Mouse (Mus musculus): ENCODE results near the gene Gabpa. TPM values are rescaled to one million over a fixed set of nuclear protein-coding genes. Genes with fewer than 3 reads are reported as not detected.

Gabpa gene
- total and polyA plus RNA-seq, 3 experiments = 10.4 to 42.6 (median 41.3) TPM

DNA sequence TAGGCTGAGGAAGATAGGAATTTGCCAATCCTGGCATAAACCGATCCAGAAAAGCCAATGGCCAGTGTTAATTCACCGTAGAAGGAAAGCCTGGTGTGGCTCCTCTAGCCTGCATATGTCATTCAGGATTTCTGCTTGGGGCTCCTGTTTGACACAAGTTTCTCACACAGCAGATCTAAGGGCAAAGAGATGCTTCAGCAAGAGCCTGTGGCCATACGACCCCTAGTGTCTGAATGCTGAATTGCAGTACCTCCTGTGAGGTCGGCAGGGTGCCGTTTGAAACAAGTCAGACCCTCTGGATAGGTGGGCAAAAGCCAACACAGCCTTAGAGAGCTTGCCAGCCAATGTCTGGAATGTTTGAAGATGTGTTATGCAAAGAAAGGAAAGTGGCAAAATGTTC is 44.4 kb downstream of the Gabpa start:
- H3K27ac ChIP-seq = no peak overlapping the region
- TF ChIP-seq EP300 (IDR thresholded peaks at IDR 0.05; ENCODE audit: insufficient read depth, low read depth, low read length) (0 out of 2 replicates have a peak, but pooled peaks have one; percentile 22), POLR2A (IDR thresholded peaks at IDR 0.05; ENCODE audit: insufficient read depth, low read depth, low read length) (no peak), CTCF (IDR thresholded peaks at IDR 0.05) (peak; percentile 99)
- 18% methylated on average over 5 of the region's 5 CpGs for WGBS
- intact Hi-C loops (cut with DNase I) = loop anchor here (1.0 to 5.0 kb wide), 2 partner anchors 112 to 144 kb away; partner anchors contain the start of gene Mrpl39
- no peaks in the 10 kb centered on the region for H3K79me2 ChIP-seq (replicated peaks; ENCODE audit: control insufficient read depth, insufficient read depth, low read length)
- H3K9ac ChIP-seq (ENCODE audit: low read depth, low read length) = no peak overlapping the region
- H3K4me1 ChIP-seq (ENCODE audit: control insufficient read depth, insufficient read depth, low read length) = no peaks in the 10 kb centered on the region
- H3K27me3 ChIP-seq (ENCODE audit: control insufficient read depth, insufficient read depth, low read length) = no peaks in the 10 kb centered on the region
- no peak overlapping the region for H3K4me3 ChIP-seq
- peak; percentile 38 to 74 for DNase-seq
- H3K36me3 ChIP-seq (ENCODE audit: control insufficient read depth, insufficient read depth, low read length) = no peaks in the 10 kb centered on the region

DNA sequence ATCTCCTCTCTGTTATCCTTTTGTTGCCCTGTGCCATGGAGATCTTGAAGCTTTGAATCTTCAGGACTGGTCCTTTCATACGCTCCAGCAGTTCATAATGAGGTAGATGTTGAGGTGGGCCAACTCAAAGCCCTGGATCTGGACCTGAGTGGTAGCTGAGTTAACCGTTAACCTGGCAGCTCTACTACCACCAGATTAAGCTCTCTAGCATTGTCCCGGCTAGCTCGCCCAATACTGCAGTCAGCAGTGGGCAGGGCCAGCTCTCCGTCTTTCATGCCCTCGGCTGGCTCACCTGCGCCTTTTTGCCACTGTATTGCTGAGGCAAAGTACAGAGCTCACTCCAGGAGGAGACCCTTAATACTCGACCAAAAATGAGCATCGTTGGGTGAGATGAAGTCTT is 46.4 kb downstream of the Gabpa start:
- intact Hi-C loops (cut with DNase I) = no loop called here

DNA sequence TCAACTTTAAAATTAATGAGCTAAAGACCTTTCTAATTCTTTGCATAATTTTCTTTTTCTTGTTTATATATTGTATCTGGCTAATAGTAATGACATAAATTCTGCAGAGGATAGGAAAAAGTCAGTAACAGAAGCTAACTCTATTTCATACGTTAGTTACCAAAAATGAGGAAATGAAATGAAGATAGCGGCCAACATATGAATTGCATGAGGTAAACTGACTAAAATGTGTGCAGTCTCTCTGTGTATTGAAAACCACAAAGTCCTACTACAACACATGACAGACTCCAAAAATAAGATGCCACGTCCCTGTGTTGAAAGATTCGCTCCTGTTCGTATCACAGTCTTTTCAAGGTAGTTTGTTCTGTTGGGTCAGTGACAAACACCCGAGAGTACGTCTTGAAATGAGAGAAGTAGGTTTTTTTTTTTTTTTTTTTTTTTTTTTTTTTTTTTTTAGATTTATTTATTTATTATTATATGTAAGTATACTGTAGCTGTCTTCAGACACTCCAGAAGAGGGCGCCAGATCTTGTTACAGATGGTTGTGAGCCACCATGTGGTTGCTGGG is 47.1 kb downstream of the Gabpa start:
- H3K9ac ChIP-seq (ENCODE audit: low read depth, low read length) = no peak overlapping the region
- H3K4me3 ChIP-seq = no peak overlapping the region
- TF ChIP-seq CTCF (IDR thresholded peaks at IDR 0.05) = no peak
- no peak for TF ChIP-seq EP300 (IDR thresholded peaks at IDR 0.05; ENCODE audit: insufficient read depth, low read depth, low read length)
- TF ChIP-seq POLR2A (IDR thresholded peaks at IDR 0.05; ENCODE audit: insufficient read depth, low read depth, low read length) = no peak
- WGBS = 79% methylated on average over 8 of the region's 8 CpGs
- DNase-seq = no peak
- H3K79me2 ChIP-seq (replicated peaks; ENCODE audit: control insufficient read depth, insufficient read depth, low read length) = no peaks in the 10 kb centered on the region
- H3K4me1 ChIP-seq (ENCODE audit: control insufficient read depth, insufficient read depth, low read length) = no peaks in the 10 kb centered on the region
- intact Hi-C loops (cut with DNase I) = no loop called here
- no peaks in the 10 kb centered on the region for H3K36me3 ChIP-seq (ENCODE audit: control insufficient read depth, insufficient read depth, low read length)
- H3K27me3 ChIP-seq (ENCODE audit: control insufficient read depth, insufficient read depth, low read length) = no peaks in the 10 kb centered on the region
- H3K27ac ChIP-seq = no peak overlapping the region

More for the DNA sequence above, 46.4 kb downstream of the Gabpa start:
- Histone ChIP-seq H3K79me2 (replicated peaks; ENCODE audit: control insufficient read depth, insufficient read depth, low read length) (no peaks in the 10 kb centered on the region), H3K4me1 (ENCODE audit: control insufficient read depth, insufficient read depth, low read length) (no peaks in the 10 kb centered on the region), H3K27me3 (ENCODE audit: control insufficient read depth, insufficient read depth, low read length) (no peaks in the 10 kb centered on the region), H3K27ac (no peak overlapping the region), H3K36me3 (ENCODE audit: control insufficient read depth, insufficient read depth, low read length) (no peaks in the 10 kb centered on the region), H3K4me3 (no peak overlapping the region), H3K9ac (ENCODE audit: low read depth, low read length) (no peak overlapping the region)
- 87% methylated on average over 9 of the region's 9 CpGs for WGBS
- TF ChIP-seq EP300 (IDR thresholded peaks at IDR 0.05; ENCODE audit: insufficient read depth, low read depth, low read length) = no peak
- no peak for TF ChIP-seq CTCF (IDR thresholded peaks at IDR 0.05)
- DNase-seq = no peak

DNA sequence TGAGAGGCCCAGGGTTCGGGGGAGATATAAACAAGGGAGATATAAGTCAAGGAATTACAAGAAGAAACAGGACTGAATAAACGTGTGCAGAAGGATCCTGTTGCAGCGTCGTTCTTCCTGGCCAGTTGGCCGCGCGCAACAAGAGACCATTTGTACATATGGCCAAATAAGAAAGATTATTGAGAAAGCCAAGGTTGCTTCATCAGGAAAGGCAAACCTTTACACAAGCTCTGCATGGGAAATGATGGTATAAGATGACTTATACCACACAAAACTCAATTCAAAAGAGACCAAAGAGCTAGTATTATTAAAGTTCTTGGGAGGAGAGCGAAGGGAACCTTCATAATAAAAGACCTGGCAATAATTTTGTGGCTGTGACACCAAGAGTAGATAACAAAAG is 49.8 kb downstream of the Gabpa start:
- Histone ChIP-seq H3K27ac (no peak overlapping the region), H3K27me3 (ENCODE audit: control insufficient read depth, insufficient read depth, low read length) (no peaks in the 10 kb centered on the region), H3K36me3 (ENCODE audit: control insufficient read depth, insufficient read depth, low read length) (no peaks in the 10 kb centered on the region), H3K79me2 (replicated peaks; ENCODE audit: control insufficient read depth, insufficient read depth, low read length) (no peaks in the 10 kb centered on the region), H3K4me1 (ENCODE audit: control insufficient read depth, insufficient read depth, low read length) (no peaks in the 10 kb centered on the region), H3K4me3 (no peak overlapping the region), H3K9ac (ENCODE audit: low read depth, low read length) (no peak overlapping the region)
- no peak for TF ChIP-seq CTCF (IDR thresholded peaks at IDR 0.05)
- no peak for TF ChIP-seq POLR2A (IDR thresholded peaks at IDR 0.05; ENCODE audit: insufficient read depth, low read depth, low read length)
- no peak for TF ChIP-seq EP300 (IDR thresholded peaks at IDR 0.05; ENCODE audit: insufficient read depth, low read depth, low read length)
- intact Hi-C loops (cut with DNase I) = no loop called here
- no peak for DNase-seq
- WGBS = 80% methylated on average over 8 of the region's 8 CpGs

DNA sequence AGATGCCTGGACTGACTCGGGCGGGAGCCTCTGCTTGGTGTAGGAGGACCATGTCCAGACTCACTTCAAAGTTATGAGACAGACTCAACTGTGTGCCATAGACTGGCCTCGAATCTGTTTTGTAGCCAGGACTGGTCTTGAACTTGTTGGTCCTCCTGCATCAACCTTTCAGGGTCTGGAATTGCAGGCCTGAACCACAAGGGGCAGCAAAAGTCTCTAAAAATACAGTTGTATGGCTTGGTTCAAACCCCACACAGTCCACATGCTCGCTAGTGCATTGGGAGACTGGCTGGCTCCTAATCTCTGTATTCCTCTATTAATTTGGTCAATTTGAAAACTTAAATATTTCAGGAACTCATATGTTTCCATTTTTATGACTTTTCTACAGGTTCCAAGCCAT is 68.3 kb downstream of the Gabpa start:
- Histone ChIP-seq H3K4me3 (no peak overlapping the region), H3K27ac (no peak overlapping the region), H3K79me2 (replicated peaks; ENCODE audit: control insufficient read depth, insufficient read depth, low read length) (no peaks in the 10 kb centered on the region), H3K36me3 (ENCODE audit: control insufficient read depth, insufficient read depth, low read length) (no peaks in the 10 kb centered on the region), H3K4me1 (ENCODE audit: control insufficient read depth, insufficient read depth, low read length) (no peaks in the 10 kb centered on the region), H3K27me3 (ENCODE audit: control insufficient read depth, insufficient read depth, low read length) (no peaks in the 10 kb centered on the region), H3K9ac (ENCODE audit: low read depth, low read length) (no peak overlapping the region)
- 93% methylated on average over 4 of the region's 4 CpGs for WGBS
- no peak for TF ChIP-seq EP300 (IDR thresholded peaks at IDR 0.05; ENCODE audit: insufficient read depth, low read depth, low read length)
- no peak for TF ChIP-seq CTCF (IDR thresholded peaks at IDR 0.05)
- no peak for TF ChIP-seq POLR2A (IDR thresholded peaks at IDR 0.05; ENCODE audit: insufficient read depth, low read depth, low read length)
- no peak for DNase-seq
- intact Hi-C loops (cut with DNase I) = no loop called here

DNA sequence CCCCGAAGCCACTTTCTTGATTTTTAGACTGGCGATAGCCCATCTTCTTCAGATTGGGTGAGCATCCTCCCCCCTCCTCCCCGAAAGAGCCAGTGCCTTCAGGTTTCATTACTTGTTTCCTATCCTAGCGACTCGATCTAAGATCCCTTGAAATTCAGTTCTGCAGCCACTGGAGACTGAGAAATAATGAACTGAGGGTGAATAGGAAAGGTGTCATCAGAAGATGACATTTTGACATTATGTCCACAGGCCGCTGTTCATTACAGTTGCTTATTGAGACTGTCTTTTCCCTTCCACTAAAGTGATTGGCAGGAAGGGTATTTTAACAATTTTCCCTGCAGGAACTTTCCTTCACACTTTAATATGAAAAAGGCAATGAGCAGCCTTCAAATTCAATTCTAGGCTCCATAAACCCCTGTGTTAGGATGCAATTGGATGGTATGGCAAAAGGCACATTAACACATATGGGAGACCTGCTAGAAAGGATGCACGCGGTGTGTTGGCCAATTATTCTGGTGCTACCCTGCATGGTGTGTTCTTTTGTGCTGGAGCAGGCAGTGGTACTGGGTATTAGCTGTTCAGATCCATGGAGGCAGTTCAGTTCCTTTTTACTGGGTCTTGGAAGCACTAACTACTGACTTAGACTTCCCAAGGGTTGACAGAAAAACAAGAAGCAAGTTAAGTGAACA is 76.9 kb downstream of the Gabpa start:
- Histone ChIP-seq H3K4me3 (no peak overlapping the region), H3K27ac (no peak overlapping the region), H3K79me2 (replicated peaks; ENCODE audit: control insufficient read depth, insufficient read depth, low read length) (no peaks in the 10 kb centered on the region), H3K4me1 (ENCODE audit: control insufficient read depth, insufficient read depth, low read length) (no peaks in the 10 kb centered on the region), H3K9ac (ENCODE audit: low read depth, low read length) (no peak overlapping the region), H3K27me3 (ENCODE audit: control insufficient read depth, insufficient read depth, low read length) (no peaks in the 10 kb centered on the region), H3K36me3 (ENCODE audit: control insufficient read depth, insufficient read depth, low read length) (no peaks in the 10 kb centered on the region)
- no peak for DNase-seq
- intact Hi-C loops (cut with DNase I) = no loop called here
- TF ChIP-seq CTCF (IDR thresholded peaks at IDR 0.05) = no peak
- TF ChIP-seq POLR2A (IDR thresholded peaks at IDR 0.05; ENCODE audit: insufficient read depth, low read depth, low read length) = no peak
- TF ChIP-seq EP300 (IDR thresholded peaks at IDR 0.05; ENCODE audit: insufficient read depth, low read depth, low read length) = no peak
- 91% methylated on average over 8 of the region's 8 CpGs for WGBS

Other genes starting within 250 kb of the Gabpa start
- gene Mrpl39, start 99.2 kb upstream of the Gabpa start, total RNA-seq (2021) = 10 to 100 TPM; 37.7 to 42.4 TPM
- gene Mrpl39, start 99.2 kb upstream of the Gabpa start, polyA plus RNA-seq (2012; rRNA removed) = 24.0 and 34.8 TPM in 2 replicates
- 10 to 100 TPM; 77.9 to 81.0 TPM for gene Jam2, start 60.8 kb upstream of the Gabpa start, total RNA-seq (2021)
- 55.4 and 91.2 TPM in 2 replicates for gene Jam2, start 60.8 kb upstream of the Gabpa start, polyA plus RNA-seq (2012; rRNA removed)
- gene Atp5j, start 700 bp downstream of the Gabpa start, total RNA-seq (2021) = 1,000 to 10,000 TPM; 1,617 to 1,909 TPM
- 665 and 1,027 TPM in 2 replicates for gene Atp5j, start 700 bp downstream of the Gabpa start, polyA plus RNA-seq (2012; rRNA removed)